Mouse (Mus musculus): ENCODE measurements around the gene Cap2. TPM values are rescaled to one million over a fixed set of nuclear protein-coding genes. Genes with fewer than 3 reads are reported as not detected.
A peak's percentile ranks its signal among the peaks of the same experiment; 100 is the strongest.

The Cap2 gene
- polyA plus RNA-seq, 1 experiment from 2014 or later: 8.5 TPM

GRCm38 (mm10) chr13:46554736-46555135 is 53.1 kb downstream of the Cap2 start:
- Histone ChIP-seq H3K36me3 (ENCODE audit: control insufficient read depth, insufficient read depth, low read length) (no peaks in the 10 kb centered on the region), H3K9me3 (ENCODE audit: control insufficient read depth, low read depth, low read length) (peaks cover 4% of the 10 kb centered on the region; the same call in 1 of the 2 replicates), H3K4me2 (replicated peaks; ENCODE audit: low read depth, low read length) (no peak overlapping the region), H3K27me3 (ENCODE audit: control insufficient read depth, insufficient read depth, low read length) (no peaks in the 10 kb centered on the region), H3K27ac (ENCODE audit: low read length) (no peak overlapping the region), H3K4me1 (ENCODE audit: control insufficient read depth, insufficient read depth, low read length) (no peaks in the 10 kb centered on the region), H3K9ac (replicated peaks; ENCODE audit: low read depth, low read length) (no peak overlapping the region), H3K4me3 (ENCODE audit: low read depth, low read length) (no peak overlapping the region)
- no peak for ATAC-seq (ENCODE audit: insufficient number of reproducible peaks, insufficient read depth, low FRiP score, low read depth)
- 86% methylated on average over 9 of the region's 9 CpGs for WGBS

DNA sequence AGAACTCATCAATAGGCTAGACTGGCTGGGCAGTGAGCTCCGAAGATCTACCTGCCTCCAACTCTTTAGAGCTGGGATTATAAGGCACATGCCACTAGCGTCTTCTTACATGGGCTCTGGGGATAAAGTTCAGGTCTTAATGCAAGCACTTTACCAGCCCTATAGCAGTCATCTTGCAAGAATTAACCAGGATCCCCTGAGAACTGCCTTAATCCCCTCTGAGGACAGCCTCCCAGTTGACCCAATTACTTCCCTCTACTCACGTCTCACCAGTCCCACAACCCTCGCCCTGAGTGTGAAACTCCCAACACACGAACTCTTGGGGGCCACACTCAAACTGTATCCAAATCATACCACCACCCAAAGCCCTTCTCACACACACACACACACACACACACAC is 64.3 kb downstream of the Cap2 start:
- ATAC-seq (ENCODE audit: insufficient number of reproducible peaks, insufficient read depth, low FRiP score, low read depth): no peak
- no peak overlapping the region for H3K4me3 ChIP-seq (ENCODE audit: low read depth, low read length)
- WGBS: 88% methylated on average over 5 of the region's 5 CpGs

DNA sequence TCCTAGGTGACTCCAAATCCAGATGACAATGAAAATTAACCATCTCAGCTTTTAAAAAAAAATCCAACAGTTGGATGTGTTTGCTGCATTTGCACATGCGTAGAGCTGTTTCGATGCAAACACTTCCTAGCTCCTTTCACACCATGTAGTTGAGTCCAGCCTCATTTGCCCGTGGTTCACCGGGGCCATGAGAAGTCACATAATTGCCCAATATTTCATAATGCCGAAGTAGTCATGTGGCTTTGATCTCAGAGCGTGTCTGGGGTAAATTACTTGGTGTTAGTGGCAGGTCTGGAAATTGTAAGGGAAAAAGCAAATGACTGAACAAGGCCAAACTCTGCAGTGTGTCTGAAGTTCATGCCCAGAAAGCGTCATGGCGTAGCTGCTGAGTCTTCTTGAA is 67.8 kb downstream of the Cap2 start:
- no peak overlapping the region for H3K4me2 ChIP-seq (replicated peaks; ENCODE audit: low read depth, low read length)
- H3K27me3 ChIP-seq (ENCODE audit: control insufficient read depth, insufficient read depth, low read length): no peaks in the 10 kb centered on the region
- H3K4me3 ChIP-seq (ENCODE audit: low read depth, low read length): no peak overlapping the region
- H3K36me3 ChIP-seq (ENCODE audit: control insufficient read depth, insufficient read depth, low read length): no peaks in the 10 kb centered on the region
- no peak for ATAC-seq (ENCODE audit: insufficient number of reproducible peaks, insufficient read depth, low FRiP score, low read depth)
- H3K9ac ChIP-seq (replicated peaks; ENCODE audit: low read depth, low read length): no peak overlapping the region
- no peak overlapping the region for H3K27ac ChIP-seq (ENCODE audit: low read length)
- peaks cover 2% of the 10 kb centered on the region; the same call in 1 of the 2 replicates for H3K4me1 ChIP-seq (ENCODE audit: control insufficient read depth, insufficient read depth, low read length)
- WGBS: 83% methylated on average over 8 of the region's 8 CpGs
- no peaks in the 10 kb centered on the region for H3K9me3 ChIP-seq (ENCODE audit: control insufficient read depth, low read depth, low read length)

More for the DNA sequence above, 64.3 kb downstream of the Cap2 start:
- no peaks in the 10 kb centered on the region for H3K36me3 ChIP-seq (ENCODE audit: control insufficient read depth, insufficient read depth, low read length)
- H3K9me3 ChIP-seq (ENCODE audit: control insufficient read depth, low read depth, low read length): no peaks in the 10 kb centered on the region
- H3K4me1 ChIP-seq (ENCODE audit: control insufficient read depth, insufficient read depth, low read length): no peaks in the 10 kb centered on the region; the same call in 1 of the 2 replicates
- H3K9ac ChIP-seq (replicated peaks; ENCODE audit: low read depth, low read length): no peak overlapping the region
- H3K27ac ChIP-seq (ENCODE audit: low read length): no peak overlapping the region
- no peaks in the 10 kb centered on the region for H3K27me3 ChIP-seq (ENCODE audit: control insufficient read depth, insufficient read depth, low read length)
- no peak overlapping the region for H3K4me2 ChIP-seq (replicated peaks; ENCODE audit: low read depth, low read length)

DNA sequence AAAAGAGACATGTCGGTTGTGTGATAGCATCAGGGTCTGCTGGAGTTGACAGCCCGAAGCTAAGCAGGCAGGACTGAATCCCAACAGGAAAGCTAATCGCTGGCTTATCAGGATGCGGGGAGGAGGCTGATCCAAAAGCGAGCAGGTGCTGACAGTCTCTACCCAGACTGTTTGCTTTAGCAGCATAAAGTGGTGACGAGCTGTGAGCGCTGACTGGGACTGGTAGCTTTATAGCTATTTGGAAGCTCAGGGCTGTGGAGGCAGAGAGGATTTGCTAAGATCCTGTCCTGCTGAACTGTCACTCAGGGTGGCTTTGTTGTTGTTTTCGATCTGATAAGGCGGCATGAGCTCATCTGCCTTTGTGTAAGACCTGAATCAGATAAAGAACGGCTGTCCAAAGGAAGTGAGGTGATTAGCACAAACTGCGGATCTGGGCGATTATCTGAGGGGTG is 69.5 kb downstream of the Cap2 start:
- Histone ChIP-seq H3K27ac (ENCODE audit: low read length) (peak overlapping the region; percentile 48; the same call in 1 of the 2 replicates), H3K4me2 (replicated peaks; ENCODE audit: low read depth, low read length) (peak overlapping the region; percentile 7), H3K4me3 (ENCODE audit: low read depth, low read length) (no peak overlapping the region), H3K4me1 (ENCODE audit: control insufficient read depth, insufficient read depth, low read length) (peaks cover 2% of the 10 kb centered on the region; the same call in 1 of the 2 replicates), H3K9ac (replicated peaks; ENCODE audit: low read depth, low read length) (no peak overlapping the region), H3K36me3 (ENCODE audit: control insufficient read depth, insufficient read depth, low read length) (no peaks in the 10 kb centered on the region), H3K27me3 (ENCODE audit: control insufficient read depth, insufficient read depth, low read length) (no peaks in the 10 kb centered on the region), H3K9me3 (ENCODE audit: control insufficient read depth, low read depth, low read length) (no peaks in the 10 kb centered on the region)
- no peak for ATAC-seq (ENCODE audit: insufficient number of reproducible peaks, insufficient read depth, low FRiP score, low read depth)
- 5% methylated on average over 12 of the region's 12 CpGs for WGBS

DNA sequence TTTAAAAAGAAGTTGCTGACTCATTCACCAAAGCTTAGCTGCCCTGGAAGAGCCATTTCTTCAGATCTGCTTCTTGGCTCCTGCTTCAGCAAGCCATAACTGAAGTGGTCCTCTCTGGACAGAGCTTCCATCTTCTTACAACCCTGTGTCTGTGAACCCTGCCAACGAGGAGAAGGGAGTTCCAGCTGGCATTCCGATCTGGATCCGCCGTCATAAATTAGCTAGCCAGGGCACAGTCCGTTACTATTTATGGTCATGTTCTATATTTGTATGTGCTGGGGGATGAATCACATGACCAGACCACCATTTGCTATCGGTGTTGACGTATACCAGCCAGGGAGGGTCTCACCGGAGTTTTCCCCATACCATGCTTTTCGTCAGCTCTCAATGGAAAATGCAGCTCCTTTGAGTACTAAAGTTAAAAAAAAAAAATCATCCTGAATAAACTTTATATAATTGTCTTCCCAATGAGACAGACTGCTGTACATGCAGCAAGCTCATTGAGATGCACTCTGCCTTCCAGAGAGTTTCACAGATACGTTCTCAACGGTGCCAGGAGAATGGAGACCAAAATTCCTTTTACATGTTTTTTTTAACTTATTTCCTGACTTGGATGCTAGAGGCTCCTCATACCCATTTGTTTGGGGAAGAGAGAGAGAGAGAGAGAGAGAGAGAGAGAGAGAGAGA is 70.5 kb downstream of the Cap2 start:
- H3K27me3 ChIP-seq (ENCODE audit: control insufficient read depth, insufficient read depth, low read length): no peaks in the 10 kb centered on the region

DNA sequence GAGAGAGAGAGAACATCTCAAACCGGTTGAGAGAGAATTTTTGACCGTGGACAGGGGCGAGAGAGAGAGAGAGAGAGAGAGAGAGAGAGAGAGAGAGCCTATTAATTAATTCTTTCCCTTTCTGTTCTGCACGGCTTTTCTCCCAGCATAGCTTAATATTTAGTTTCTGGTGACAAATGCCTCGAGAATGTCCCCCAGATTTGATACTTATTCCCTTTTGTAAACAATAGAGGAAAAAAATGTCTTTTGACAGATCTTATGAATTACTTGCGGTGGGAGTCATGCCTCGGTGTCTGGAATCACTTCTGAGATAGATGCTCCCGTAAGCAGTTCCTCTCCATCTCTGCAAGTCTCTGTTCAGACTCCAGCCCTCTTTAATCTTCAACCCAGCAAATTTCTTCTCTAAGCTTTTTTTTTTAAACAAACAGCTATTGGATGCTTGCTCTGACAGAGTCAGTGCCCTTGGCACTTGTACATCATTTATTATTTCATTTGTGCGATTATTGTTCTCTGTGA is 71.1 kb downstream of the Cap2 start:
- Histone ChIP-seq H3K27me3 (ENCODE audit: control insufficient read depth, insufficient read depth, low read length) (no peaks in the 10 kb centered on the region), H3K4me3 (ENCODE audit: low read depth, low read length) (no peak overlapping the region), H3K9ac (replicated peaks; ENCODE audit: low read depth, low read length) (no peak overlapping the region), H3K36me3 (ENCODE audit: control insufficient read depth, insufficient read depth, low read length) (no peaks in the 10 kb centered on the region), H3K27ac (ENCODE audit: low read length) (peak overlapping the region; percentile 72; the same call in 1 of the 2 replicates), H3K4me2 (replicated peaks; ENCODE audit: low read depth, low read length) (peak overlapping the region; percentile 25), H3K9me3 (ENCODE audit: control insufficient read depth, low read depth, low read length) (no peaks in the 10 kb centered on the region), H3K4me1 (ENCODE audit: control insufficient read depth, insufficient read depth, low read length) (peaks cover 2% of the 10 kb centered on the region; the same call in 1 of the 2 replicates)
- 21% methylated on average over 9 of the region's 9 CpGs for WGBS
- no peak for ATAC-seq (ENCODE audit: insufficient number of reproducible peaks, insufficient read depth, low FRiP score, low read depth)

More for the DNA sequence above, 70.5 kb downstream of the Cap2 start:
- 30% methylated on average over 11 of the region's 11 CpGs for WGBS
- Histone ChIP-seq H3K9ac (replicated peaks; ENCODE audit: low read depth, low read length) (no peak overlapping the region), H3K4me2 (replicated peaks; ENCODE audit: low read depth, low read length) (peak overlapping the region; percentile 25), H3K4me1 (ENCODE audit: control insufficient read depth, insufficient read depth, low read length) (peaks cover 2% of the 10 kb centered on the region; the same call in 1 of the 2 replicates), H3K27ac (ENCODE audit: low read length) (peak overlapping the region; percentile 72; the same call in 1 of the 2 replicates), H3K9me3 (ENCODE audit: control insufficient read depth, low read depth, low read length) (no peaks in the 10 kb centered on the region), H3K36me3 (ENCODE audit: control insufficient read depth, insufficient read depth, low read length) (no peaks in the 10 kb centered on the region), H3K4me3 (ENCODE audit: low read depth, low read length) (no peak overlapping the region)
- peak; percentile 72; the same call in 1 of the 2 replicates for ATAC-seq (ENCODE audit: insufficient number of reproducible peaks, insufficient read depth, low FRiP score, low read depth)

GRCm38 (mm10) chr13:46574201-46574600 is 72.6 kb downstream of the Cap2 start:
- H3K27ac ChIP-seq (ENCODE audit: low read length): no peak overlapping the region
- no peaks in the 10 kb centered on the region for H3K9me3 ChIP-seq (ENCODE audit: control insufficient read depth, low read depth, low read length)
- H3K9ac ChIP-seq (replicated peaks; ENCODE audit: low read depth, low read length): no peak overlapping the region
- no peaks in the 10 kb centered on the region for H3K36me3 ChIP-seq (ENCODE audit: control insufficient read depth, insufficient read depth, low read length)
- ATAC-seq (ENCODE audit: insufficient number of reproducible peaks, insufficient read depth, low FRiP score, low read depth): no peak
- peaks cover 2% of the 10 kb centered on the region; the same call in 1 of the 2 replicates for H3K4me1 ChIP-seq (ENCODE audit: control insufficient read depth, insufficient read depth, low read length)
- WGBS: 83% methylated on average over 5 of the region's 5 CpGs
- H3K4me3 ChIP-seq (ENCODE audit: low read depth, low read length): no peak overlapping the region
- H3K4me2 ChIP-seq (replicated peaks; ENCODE audit: low read depth, low read length): no peak overlapping the region
- no peaks in the 10 kb centered on the region for H3K27me3 ChIP-seq (ENCODE audit: control insufficient read depth, insufficient read depth, low read length)

GRCm38 (mm10) chr13:46574707-46575106 is 73.1 kb downstream of the Cap2 start:
- Histone ChIP-seq H3K9ac (replicated peaks; ENCODE audit: low read depth, low read length) (no peak overlapping the region), H3K36me3 (ENCODE audit: control insufficient read depth, insufficient read depth, low read length) (no peaks in the 10 kb centered on the region), H3K27me3 (ENCODE audit: control insufficient read depth, insufficient read depth, low read length) (no peaks in the 10 kb centered on the region), H3K27ac (ENCODE audit: low read length) (no peak overlapping the region), H3K4me3 (ENCODE audit: low read depth, low read length) (no peak overlapping the region), H3K4me2 (replicated peaks; ENCODE audit: low read depth, low read length) (no peak overlapping the region), H3K4me1 (ENCODE audit: control insufficient read depth, insufficient read depth, low read length) (peaks cover 2% of the 10 kb centered on the region; the same call in 1 of the 2 replicates), H3K9me3 (ENCODE audit: control insufficient read depth, low read depth, low read length) (no peaks in the 10 kb centered on the region)
- no peak for ATAC-seq (ENCODE audit: insufficient number of reproducible peaks, insufficient read depth, low FRiP score, low read depth)
- 88% methylated on average over 4 of the region's 4 CpGs for WGBS

All from stomach, embryonic 14.5 days (tissue).